Mouse (Mus musculus): ENCODE data around the gene Blmh. TPM values are rescaled to one million over a fixed set of nuclear protein-coding genes. Genes with fewer than 3 reads are reported as not detected.

Gene Blmh
- total and polyA plus RNA-seq, 3 experiments: 111 to 116 TPM; not detected in 1

DNA sequence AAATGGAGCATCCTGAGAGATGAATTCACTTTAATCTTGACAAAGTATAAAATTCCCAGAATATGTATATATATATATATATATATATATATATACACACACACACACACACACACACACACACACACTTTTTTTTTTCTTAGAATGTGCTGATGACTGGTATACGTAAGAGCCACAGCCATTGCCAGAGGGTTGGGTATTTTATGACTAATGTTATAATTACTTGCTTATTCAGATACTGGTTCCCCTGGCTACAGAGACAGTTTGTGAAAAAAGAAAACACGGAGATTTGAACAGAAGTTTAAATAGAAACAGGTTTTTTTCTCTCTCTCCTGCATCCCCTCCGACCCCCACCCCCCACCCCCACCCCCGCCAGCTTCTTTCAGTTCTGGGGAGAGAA is 81.3 kb downstream of the Blmh start:
- no peaks in the 10 kb centered on the region for H3K9me3 ChIP-seq (replicated peaks; ENCODE audit: insufficient read depth, low read length)
- no peak overlapping the region for H3K4me3 ChIP-seq (ENCODE audit: control insufficient read depth in 1 of 2, insufficient read depth in 1 of 2, low read depth in 2 of 2, low read length in 2 of 2)
- no peak overlapping the region for H3K27ac ChIP-seq (ENCODE audit: control insufficient read depth, low read depth, low read length)
- TF ChIP-seq GABPA (IDR thresholded peaks at IDR 0.05; ENCODE audit: low read depth, low read length) (no peak), POLR2AphosphoS2 (IDR thresholded peaks at IDR 0.05; ENCODE audit: low read length) (no peak), HCFC1 (IDR thresholded peaks at IDR 0.05; ENCODE audit: low read depth, low read length) (no peak), MAZ (IDR thresholded peaks at IDR 0.05; ENCODE audit: low read depth, low read length) (no peak), ZNF384 (IDR thresholded peaks at IDR 0.05; ENCODE audit: low read depth, low read length) (no peak), GATA1 (IDR thresholded peaks at IDR 0.05; ENCODE audit: low read depth, low read length) (no peak)
- H3K27me3 ChIP-seq (ENCODE audit: control insufficient read depth in 1 of 2, insufficient read depth in 2 of 2, low read length in 2 of 2): peaks cover 10 to 17% of the 10 kb centered on the region in 2 experiments
- peaks cover 0 to 8% of the 10 kb centered on the region in 2 experiments; a peak in 2 of 4 replicates for H3K4me1 ChIP-seq (ENCODE audit: control insufficient read depth in 1 of 2, insufficient read depth in 2 of 2, low read length in 2 of 2)
- H3K36me3 ChIP-seq (ENCODE audit: control insufficient read depth in 1 of 2, insufficient read depth in 2 of 2, low read length in 2 of 2): peaks cover 0 to 4% of the 10 kb centered on the region in 2 experiments; a peak in 1 of 4 replicates
- no peaks in the 10 kb centered on the region for H3K79me2 ChIP-seq (ENCODE audit: control insufficient read depth, insufficient read depth, low read length, poor library complexity)
- no peak for DNase-seq (ENCODE audit: low read depth, low spot score)
- H3K9ac ChIP-seq (ENCODE audit: control insufficient read depth, low read depth, low read length, poor library complexity, severe bottlenecking): no peak overlapping the region

GRCm38 (mm10) chr11:77006616-77007015 is 82.0 kb downstream of the Blmh start:
- no peak for DNase-seq (ENCODE audit: low read depth, low spot score)
- no peaks in the 10 kb centered on the region for H3K79me2 ChIP-seq (ENCODE audit: control insufficient read depth, insufficient read depth, low read length, poor library complexity)
- no peak overlapping the region for H3K27ac ChIP-seq (ENCODE audit: control insufficient read depth, low read depth, low read length)
- H3K36me3 ChIP-seq (ENCODE audit: control insufficient read depth in 1 of 2, insufficient read depth in 2 of 2, low read length in 2 of 2): no peaks in the 10 kb centered on the region
- H3K4me1 ChIP-seq (ENCODE audit: control insufficient read depth in 1 of 2, insufficient read depth in 2 of 2, low read length in 2 of 2): 0 out of 4 replicates have a peak, but pooled peaks cover 0 to 2% of the 10 kb centered on the region in 2 experiments
- no peaks in the 10 kb centered on the region for H3K9me3 ChIP-seq (replicated peaks; ENCODE audit: insufficient read depth, low read length)
- H3K27me3 ChIP-seq (ENCODE audit: control insufficient read depth in 1 of 2, insufficient read depth in 2 of 2, low read length in 2 of 2): peaks cover 10 to 17% of the 10 kb centered on the region in 2 experiments
- no peak overlapping the region for H3K9ac ChIP-seq (ENCODE audit: control insufficient read depth, low read depth, low read length, poor library complexity, severe bottlenecking)
- H3K4me3 ChIP-seq (ENCODE audit: control insufficient read depth in 1 of 2, insufficient read depth in 1 of 2, low read depth in 2 of 2, low read length in 2 of 2): no peak overlapping the region
- TF ChIP-seq BHLHE40 (IDR thresholded peaks at IDR 0.05; ENCODE audit: borderline replicate concordance, low read depth, low read length) (no peak), MAZ (IDR thresholded peaks at IDR 0.05; ENCODE audit: low read depth, low read length) (no peak), SIN3A (IDR thresholded peaks at IDR 0.05; ENCODE audit: low read length) (no peak), SMC3 (IDR thresholded peaks at IDR 0.05; ENCODE audit: low read depth, low read length) (no peak), GATA1 (IDR thresholded peaks at IDR 0.05; ENCODE audit: low read depth, low read length) (no peak), ELF1 (IDR thresholded peaks at IDR 0.05; ENCODE audit: low read depth, low read length) (no peak), HCFC1 (IDR thresholded peaks at IDR 0.05; ENCODE audit: low read depth, low read length) (no peak), NRF1 (IDR thresholded peaks at IDR 0.05; ENCODE audit: insufficient read depth, low read depth, low read length, poor library complexity, severe bottlenecking) (no peak), MEF2A (IDR thresholded peaks at IDR 0.05; ENCODE audit: extremely low read depth, insufficient replicate concordance, low read depth, low read length, poor library complexity, severe bottlenecking) (no peak), JUND (IDR thresholded peaks at IDR 0.05; ENCODE audit: low read depth, low read length) (no peak), TAL1 (IDR thresholded peaks at IDR 0.05; ENCODE audit: low read length) (no peak), MXI1 (IDR thresholded peaks at IDR 0.05; ENCODE audit: low read depth, low read length) (no peak), ZNF384 (IDR thresholded peaks at IDR 0.05; ENCODE audit: low read depth, low read length) (no peak), MYC (IDR thresholded peaks at IDR 0.05; ENCODE audit: low read depth, low read length) (no peak), MAFK (IDR thresholded peaks at IDR 0.05; ENCODE audit: borderline replicate concordance, low read depth, low read length) (no peak), ZKSCAN1 (IDR thresholded peaks at IDR 0.05; ENCODE audit: low read depth, low read length) (no peak), CHD1 (IDR thresholded peaks at IDR 0.05; ENCODE audit: low read depth, low read length) (no peak), POLR2AphosphoS5 (IDR thresholded peaks at IDR 0.05; ENCODE audit: borderline replicate concordance, low read depth, low read length) (no peak), USF2 (IDR thresholded peaks at IDR 0.05; ENCODE audit: borderline replicate concordance in 1 of 2, insufficient read depth in 1 of 2, low read depth in 1 of 2, low read length in 2 of 2) (no peak)
